Mouse (Mus musculus): ENCODE results near the gene Eid1.

The Eid1 gene

GRCm38 (mm10) chr2:125672957-125673631, at the start of gene Eid1:
Gene Eid1 (plus strand): TSS chr2:125673095.
- DNase-seq (ENCODE audit: low spot score), result peak; percentile 80

GRCm38 (mm10) chr2:125623211-125623610, 49.7 kb upstream of the Eid1 start:
- DNase-seq (ENCODE audit: low spot score), result no peak

GRCm38 (mm10) chr2:125624127-125624685, 48.7 kb upstream of the Eid1 start:
- no peak for DNase-seq (ENCODE audit: low spot score)

- DNase-seq (ENCODE audit: low spot score), result peak; percentile 99
Measured at GRCm38 (mm10) chr2:125624837-125625351, 48.0 kb upstream of the Eid1 start, which contains the start of gene Cep152. Gene Cep152 (minus strand): TSS chr2:125625113.

GRCm38 (mm10) chr2:125626536-125626935, 46.4 kb upstream of the Eid1 start:
- DNase-seq (ENCODE audit: low spot score), result no peak

- DNase-seq (ENCODE audit: low spot score), result no peak
Measured at GRCm38 (mm10) chr2:125628487-125628886, 44.4 kb upstream of the Eid1 start.

GRCm38 (mm10) chr2:125630010-125630409, 42.9 kb upstream of the Eid1 start:
- no peak for DNase-seq (ENCODE audit: low spot score)

GRCm38 (mm10) chr2:125637331-125637730, 35.6 kb upstream of the Eid1 start:
- DNase-seq (ENCODE audit: low spot score), result no peak

- DNase-seq (ENCODE audit: low spot score), result no peak
Measured at GRCm38 (mm10) chr2:125644912-125645311, 28.0 kb upstream of the Eid1 start.

GRCm38 (mm10) chr2:125650038-125650437, 22.9 kb upstream of the Eid1 start:
- DNase-seq (ENCODE audit: low spot score), result no peak

- DNase-seq (ENCODE audit: low spot score), result no peak
Measured at GRCm38 (mm10) chr2:125650742-125651352, 22.0 kb upstream of the Eid1 start.

- no peak for DNase-seq (ENCODE audit: low spot score)
Measured at GRCm38 (mm10) chr2:125651563-125651962, 21.3 kb upstream of the Eid1 start.

GRCm38 (mm10) chr2:125653286-125653685, 19.6 kb upstream of the Eid1 start:
- DNase-seq (ENCODE audit: low spot score), result no peak

- DNase-seq (ENCODE audit: low spot score), result no peak
Measured at GRCm38 (mm10) chr2:125655391-125655790, 17.5 kb upstream of the Eid1 start.

- peak; percentile 88 for DNase-seq (ENCODE audit: low spot score)
Measured at GRCm38 (mm10) chr2:125659823-125660536, 12.9 kb upstream of the Eid1 start.

GRCm38 (mm10) chr2:125660537-125661130, 12.3 kb upstream of the Eid1 start:
- DNase-seq (ENCODE audit: low spot score), result peak; percentile 17

- DNase-seq (ENCODE audit: low spot score), result no peak
Measured at GRCm38 (mm10) chr2:125661156-125661555, 11.7 kb upstream of the Eid1 start.

GRCm38 (mm10) chr2:125662517-125662916, 10.4 kb upstream of the Eid1 start:
- no peak for DNase-seq (ENCODE audit: low spot score)

- DNase-seq (ENCODE audit: low spot score), result no peak
Measured at GRCm38 (mm10) chr2:125665213-125665612, 7.7 kb upstream of the Eid1 start.

- DNase-seq (ENCODE audit: low spot score), result no peak
Measured at GRCm38 (mm10) chr2:125665909-125666308, 7.0 kb upstream of the Eid1 start.

- DNase-seq (ENCODE audit: low spot score), result no peak
Measured at GRCm38 (mm10) chr2:125666668-125667067, 6.2 kb upstream of the Eid1 start.

GRCm38 (mm10) chr2:125667184-125667583, 5.7 kb upstream of the Eid1 start:
- DNase-seq (ENCODE audit: low spot score), result no peak

All from retina, embryonic 14.5 days (tissue).